18 mouse cellular contexts compared by ENCODE assay signal in the genomic region with DNA sequence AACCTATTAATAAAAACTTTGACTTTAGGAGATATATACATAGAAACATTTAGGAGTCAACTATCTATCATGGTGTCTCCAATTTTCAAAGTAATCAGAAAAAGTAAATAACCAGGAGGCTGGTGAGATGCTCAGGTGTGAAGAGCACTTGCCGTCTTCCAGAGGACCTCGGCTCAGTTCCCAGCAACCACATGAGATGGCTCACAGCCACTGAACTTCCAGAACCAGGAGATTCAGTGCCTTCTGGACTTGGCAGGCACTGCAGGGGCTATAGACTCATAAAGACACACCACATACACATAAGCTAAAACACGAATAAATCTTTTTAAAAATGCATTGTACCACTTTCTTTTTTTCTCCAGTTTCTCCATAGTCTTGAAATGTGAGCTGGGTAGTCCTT.
DNase-seq lines count a peak whose midpoint lies in the region; ATAC-seq lines count a peak whose summit lies in the region.
"Had no signal": no experiment of that assay in that cellular context is flagged by ENCODE, and none has a peak within 500 bp of the region (broad histone marks: within the 10 kb centered on the region; RNA-seq: fewer than 3 reads in every experiment).

No protein-coding gene starts in this region.

- ATAC-seq in cerebellum, adult (ENCODE audit: insufficient number of reproducible peaks, low FRiP score, low TSS enrichment): no peak
- ATAC-seq: activated CD4-positive, CD25-positive, alpha-beta regulatory T cell, adult 4 months; forebrain, embryonic 14.5 days; forebrain, postnatal 0 days; hindbrain, embryonic 16.5 days; intestine, embryonic 15.5 days had no signal

- DNase-seq in cerebellum, adult 11 months: peak; percentile 33
- peak; percentile 80 for DNase-seq in brain, adult 2 months (ENCODE audit: low read depth, low spot score)
- DNase-seq in cerebellum, adult 9-11 months: peak; percentile 59
- peak; percentile 44 to 51 for DNase-seq in cerebellum, postnatal 36 days
- no peak for DNase-seq in thymus, adult 18-20 months
- no peak for DNase-seq in heart, postnatal 4 days
- DNase-seq: adrenal gland, adult 8-10 months; adrenal gland, postnatal 25 days; forebrain, postnatal 0 days; gastrocnemius, adult 2 months; gastrocnemius, postnatal 14 days; heart, adult 11 months; kidney, adult 18-20 months had no signal

Comparison
In these comparisons a context has a peak if more than half of its experiments do, and no peak if none do; other contexts are left out.
1. DNase-seq: peak in cerebellum, adult 11 months (single experiment), brain, adult 2 months (single experiment), cerebellum, adult 9-11 months (single experiment) and cerebellum, postnatal 36 days (2 of 2); none in thymus, adult 18-20 months (0 of 2) and heart, postnatal 4 days (single experiment).